Mouse (Mus musculus) MEL (cell line): ENCODE data around the gene Fam57b. TPM values are rescaled to one million over a fixed set of nuclear protein-coding genes. Genes with fewer than 3 reads are reported as not detected.
A peak's percentile ranks its signal among the peaks of the same experiment; 100 is the strongest.

Experiments used
- DNase-seq: peaks from one replicate; pipeline ENCODE4 v3.0.0; 2011; ENCODE audit warnings: low read depth, low spot score
- H3K27ac ChIP-seq: 2 replicates; pipeline ENCODE4 v1.5.1; 2012; ENCODE audit warnings: low read depth, mild to moderate bottlenecking, control low read depth, low read length, moderate library complexity; ENCODE audit not compliant: control insufficient read depth
- H3K27me3 ChIP-seq, 2 experiments: fragments of 150-350 bp in 1 of 2; sonication (generic) in 1 of 2; 2 replicates each; pipeline ENCODE4 v1.6.1; 2012; ENCODE audit warnings: low read length in 2 of 2, mild to moderate bottlenecking in 2 of 2, improper control_type of control experiment in 1 of 2, moderate library complexity in 1 of 2; ENCODE audit not compliant: insufficient read depth in 2 of 2, control insufficient read depth in 1 of 2
- H3K36me3 ChIP-seq, 2 experiments: 2 replicates each; pipeline ENCODE4 v1.6.1; 2012 to 2014; ENCODE audit warnings: low read length in 2 of 2, improper control_type of control experiment in 1 of 2, inconsistent platforms in 1 of 2, mild to moderate bottlenecking in 1 of 2; ENCODE audit not compliant: insufficient read depth in 2 of 2, control insufficient read depth in 1 of 2
- H3K4me1 ChIP-seq, 2 experiments: fragments of 150-350 bp in 1 of 2; sonication (generic) in 1 of 2; 2 replicates each; pipeline ENCODE4 v1.6.1; 2012; ENCODE audit warnings: low read length in 2 of 2, improper control_type of control experiment in 1 of 2, mild to moderate bottlenecking in 1 of 2; ENCODE audit not compliant: insufficient read depth in 2 of 2, control insufficient read depth in 1 of 2
- H3K4me3 ChIP-seq, 2 experiments: fragments of 150-350 bp in 1 of 2; sonication (generic) in 1 of 2; 2 replicates each; pipeline ENCODE4 v1.5.1; 2012; ENCODE audit warnings: low read depth in 2 of 2, low read length in 2 of 2, mild to moderate bottlenecking in 2 of 2, moderate library complexity in 2 of 2, control low read depth in 1 of 2, improper control_type of control experiment in 1 of 2; ENCODE audit not compliant: control insufficient read depth in 1 of 2, insufficient read depth in 1 of 2
- H3K79me2 ChIP-seq: 2 replicates; pipeline ENCODE4 v1.6.1; 2012; ENCODE audit warnings: mild to moderate bottlenecking, low read length, moderate library complexity; ENCODE audit not compliant: control insufficient read depth, poor library complexity, insufficient read depth
- H3K9ac ChIP-seq: 2 replicates; pipeline ENCODE4 v1.6.1; 2012; ENCODE audit warnings: low read depth, mild to moderate bottlenecking, control low read depth, low read length, moderate library complexity; ENCODE audit not compliant: control insufficient read depth, poor library complexity, severe bottlenecking
- H3K9me3 ChIP-seq: fragments of 150-350 bp; sonication (generic); replicated peaks from 2 replicates; pipeline ENCODE4 v1.6.1; 2012; ENCODE audit warnings: mild to moderate bottlenecking, low read length, improper control_type of control experiment, moderate library complexity; ENCODE audit not compliant: insufficient read depth
- ELF1 ChIP-seq: IDR thresholded peaks from 2 replicates; pipeline ENCODE4 v1.6.1; 2014; ENCODE audit warnings: low read depth, mild to moderate bottlenecking, inconsistent platforms, low read length, improper control_type of control experiment, moderate library complexity
- EP300 ChIP-seq, 2 experiments: IDR thresholded peaks; 2 replicates each; pipeline ENCODE4 v1.6.1; 2011; ENCODE audit warnings: improper control_type of control experiment in 2 of 2, low read length in 2 of 2, low read depth in 1 of 2, mild to moderate bottlenecking in 1 of 2
- GABPA ChIP-seq: IDR thresholded peaks from 2 replicates; pipeline ENCODE4 v1.6.1; 2012; ENCODE audit warnings: low read depth, mild to moderate bottlenecking, inconsistent platforms, low read length, improper control_type of control experiment, moderate library complexity
- JUND ChIP-seq: IDR thresholded peaks from 2 replicates; pipeline ENCODE4 v1.6.1; 2011; ENCODE audit warnings: low read depth, mild to moderate bottlenecking, improper control_type of control experiment, low read length
- MAZ ChIP-seq: IDR thresholded peaks from 2 replicates; pipeline ENCODE4 v1.6.1; 2012; ENCODE audit warnings: low read depth, mild to moderate bottlenecking, inconsistent platforms, low read length, improper control_type of control experiment
- MEF2A ChIP-seq: IDR thresholded peaks from 2 replicates; pipeline ENCODE4 v1.6.1; 2014; ENCODE audit warnings: low read depth, mild to moderate bottlenecking, inconsistent platforms, low read length, improper control_type of control experiment; ENCODE audit not compliant: poor library complexity, insufficient replicate concordance, severe bottlenecking; ENCODE audit errors: extremely low read depth
- MXI1 ChIP-seq: IDR thresholded peaks from 2 replicates; pipeline ENCODE4 v1.6.1; 2011; ENCODE audit warnings: mild to moderate bottlenecking, low read depth, low read length, improper control_type of control experiment
- NRF1 ChIP-seq: IDR thresholded peaks from 2 replicates; pipeline ENCODE4 v1.6.1; 2014; ENCODE audit warnings: low read depth, mild to moderate bottlenecking, inconsistent platforms, low read length, improper control_type of control experiment, moderate library complexity; ENCODE audit not compliant: poor library complexity, insufficient read depth, severe bottlenecking
- POLR2AphosphoS5 ChIP-seq: IDR thresholded peaks from 2 replicates; pipeline ENCODE4 v1.6.1; 2012; ENCODE audit warnings: low read depth, borderline replicate concordance, mild to moderate bottlenecking, inconsistent platforms, low read length, moderate library complexity, mixed read lengths
- RCOR1 ChIP-seq: IDR thresholded peaks from 2 replicates; pipeline ENCODE4 v1.6.1; 2012; ENCODE audit warnings: low read depth, mild to moderate bottlenecking, inconsistent platforms, low read length, improper control_type of control experiment
- SMC3 ChIP-seq: IDR thresholded peaks from 2 replicates; pipeline ENCODE4 v1.6.1; 2011; ENCODE audit warnings: low read depth, low read length, improper control_type of control experiment
- TAL1 ChIP-seq: IDR thresholded peaks from 2 replicates; pipeline ENCODE4 v1.6.1; 2012; ENCODE audit warnings: mild to moderate bottlenecking, inconsistent platforms, low read length, moderate library complexity, mixed read lengths
- UBTF ChIP-seq: IDR thresholded peaks from 2 replicates; pipeline ENCODE4 v1.6.1; 2012; ENCODE audit warnings: low read depth, mild to moderate bottlenecking, inconsistent platforms, low read length, improper control_type of control experiment, moderate library complexity, borderline replicate concordance; ENCODE audit not compliant: insufficient read depth
- polyA plus RNA-seq, 2 experiments: library from polyadenylated mRNA; stranded (reverse) in 1 of 2; unstranded in 1 of 2; fragments of >175 nt in 1 of 2; fragments of >200 nt in 1 of 2; gene quantifications; 2 replicates each; pipeline versions ENCODE4 v1.2.1 to v1.2.4; 2012; ENCODE audit warnings: low replicate concordance in 2 of 2, low read depth in 1 of 2; ENCODE audit not compliant: insufficient read length in 2 of 2, insufficient read depth in 1 of 2, missing spikeins in 1 of 2
- total RNA-seq: library from RNA; depleted of rRNA; stranded (reverse); fragments of 300-350 nt; gene quantifications from 2 replicates; pipeline ENCODE4 v1.2.3, GENCODE M21; 2012

Gene Fam57b
- total and polyA plus RNA-seq, 3 experiments, result 0.50 to 1.7 TPM; not detected in 1

GRCm38 (mm10) chr7:126770784-126771183, 26.7 kb upstream of the Fam57b start (continued):
- TF ChIP-seq MXI1, result 0 out of 2 replicates have a peak, but pooled peaks have one; percentile 30
- TF ChIP-seq SMC3, result no peak
- peak; percentile 77; the same call in 1 of the 2 replicates for TF ChIP-seq MAZ
- TF ChIP-seq, all 39 proteins: peak for 12

- DNase-seq, result no peak
- peaks cover 7 to 24% of the 10 kb centered on the region in 2 experiments for H3K4me1 ChIP-seq
- TF ChIP-seq MXI1 (no peak), GABPA (no peak), RCOR1 (no peak), NRF1 (no peak), TAL1 (no peak), MEF2A (no peak), ELF1 (no peak), UBTF (no peak), JUND (no peak), POLR2AphosphoS5 (no peak)
- TF ChIP-seq, all 39 proteins: peak for 0
- Histone ChIP-seq H3K27ac (no peak overlapping the region), H3K36me3 (peaks cover 0 to 16% of the 10 kb centered on the region in 2 experiments; a peak in 2 of 4 replicates), H3K79me2 (no peaks in the 10 kb centered on the region; the same call in 1 of the 2 replicates), H3K9ac (no peak overlapping the region), H3K9me3 (no peaks in the 10 kb centered on the region), H3K27me3 (no peaks in the 10 kb centered on the region), H3K4me3 (no peak overlapping the region)
Observed at GRCm38 (mm10) chr7:126773351-126773750, 24.1 kb upstream of the Fam57b start.

GRCm38 (mm10) chr7:126774463-126774862, 23.0 kb upstream of the Fam57b start:
- Histone ChIP-seq H3K36me3 (peaks cover 0 to 16% of the 10 kb centered on the region in 2 experiments; a peak in 2 of 4 replicates), H3K27me3 (no peaks in the 10 kb centered on the region), H3K4me1 (peaks cover 3 to 20% of the 10 kb centered on the region in 2 experiments), H3K27ac (no peak overlapping the region), H3K9ac (no peak overlapping the region), H3K4me3 (no peak overlapping the region), H3K9me3 (no peaks in the 10 kb centered on the region), H3K79me2 (no peaks in the 10 kb centered on the region; the same call in 1 of the 2 replicates)
- no peak for DNase-seq
- TF ChIP-seq ELF1, result no peak
- peak in 1 of 2 experiments; percentile 19; a peak in 1 of 4 replicates for TF ChIP-seq EP300 (IDR thresholded peaks at IDR 0.05; ENCODE audit: low read depth in 1 of 2, low read length in 2 of 2)
